Mouse (Mus musculus) hindbrain, embryonic 13.5 days (tissue): Measurements from ENCODE around the gene Vdr. TPM values are rescaled to one million over a fixed set of nuclear protein-coding genes. Genes with fewer than 3 reads are reported as not detected.
A peak's percentile ranks its signal among the peaks of the same experiment; 100 is the strongest.

Source experiments
- ATAC-seq: fragments of 200-750 bp; cut with Nextera tagmentation; 2 replicates; pipeline ENCODE4 v1.8.0; 2017; ENCODE audit warnings: moderate TSS enrichment; ENCODE audit not compliant: low FRiP score
- H3K27ac ChIP-seq: fragments of 300-500 bp; sonication (generic); 2 replicates; pipeline ENCODE4 v1.5.1; 2015; ENCODE audit warnings: inconsistent platforms, mild to moderate bottlenecking, moderate library complexity
- H3K27me3 ChIP-seq: fragments of 300-500 bp; sonication (generic); 2 replicates; pipeline ENCODE4 v1.6.1; 2015; ENCODE audit warnings: mild to moderate bottlenecking, inconsistent platforms
- H3K36me3 ChIP-seq: fragments of 300-500 bp; sonication (generic); 2 replicates; pipeline ENCODE4 v1.6.1; 2015; ENCODE audit warnings: mild to moderate bottlenecking, inconsistent platforms
- H3K4me1 ChIP-seq: fragments of 300-500 bp; sonication (generic); replicated peaks from 2 replicates; pipeline ENCODE4 v1.6.1; 2015; ENCODE audit warnings: inconsistent platforms
- H3K4me2 ChIP-seq: fragments of 300-500 bp; sonication (generic); 2 replicates; pipeline ENCODE4 v1.6.1; 2015; ENCODE audit warnings: inconsistent platforms, mild to moderate bottlenecking, moderate library complexity
- H3K4me3 ChIP-seq: fragments of 300-500 bp; sonication (generic); 2 replicates; pipeline ENCODE4 v1.5.1; 2015; ENCODE audit warnings: mild to moderate bottlenecking, inconsistent platforms
- H3K9ac ChIP-seq: fragments of 300-500 bp; sonication (generic); 2 replicates; pipeline ENCODE4 v1.6.1; 2015; ENCODE audit warnings: mild to moderate bottlenecking, inconsistent platforms
- H3K9me3 ChIP-seq: fragments of 300-500 bp; sonication (generic); 2 replicates; pipeline ENCODE4 v1.6.1; 2016; ENCODE audit warnings: inconsistent platforms
- WGBS: fragments of 180-500 bp; shearing (Covaris S2); methylation state at CpG from one replicate; pipeline ENCODE4 v1.1.7; 2015; 5-methylcytosine and 5-hydroxymethylcytosine counted together
- polyA plus RNA-seq: library from polyadenylated mRNA; unstranded; fragments of >200 nt; fragmentation: Nextera tagmentation; extraction: Ambion mirVana; gene quantifications from 2 replicates; pipeline ENCODE4 v1.2.1, GENCODE M21; 2015

Vdr gene
- polyA plus RNA-seq, 1 experiment from 2014 or later: 0.04 TPM

- no peak overlapping the region for H3K9ac ChIP-seq
- H3K4me3 ChIP-seq: no peak overlapping the region
- WGBS: 42% methylated on average over 12 of the region's 12 CpGs
- no peaks in the 10 kb centered on the region for H3K9me3 ChIP-seq
- ATAC-seq: no peak
- peaks cover 5% of the 10 kb centered on the region for H3K36me3 ChIP-seq
- peaks cover 76% of the 10 kb centered on the region for H3K4me1 ChIP-seq
- peak overlapping the region; percentile 42; the same call in 1 of the 2 replicates for H3K27ac ChIP-seq
- H3K27me3 ChIP-seq: 0 out of 2 replicates have a peak, but pooled peaks cover 4% of the 10 kb centered on the region
- H3K4me2 ChIP-seq: no peak overlapping the region; the same call in 1 of the 2 replicates
Observed at GRCm38 (mm10) chr15:97822545-97823228, 87.7 kb downstream of the Vdr start.

- Histone ChIP-seq H3K27me3 (0 out of 2 replicates have a peak, but pooled peaks cover 4% of the 10 kb centered on the region), H3K9ac (peak overlapping the region; percentile 46; the same call in 1 of the 2 replicates), H3K36me3 (peaks cover 5% of the 10 kb centered on the region), H3K27ac (peak overlapping the region; percentile 19; the same call in 1 of the 2 replicates), H3K4me1 (peaks cover 70% of the 10 kb centered on the region), H3K9me3 (no peaks in the 10 kb centered on the region), H3K4me3 (no peak overlapping the region), H3K4me2 (no peak overlapping the region)
- WGBS: 75% methylated on average over 6 of the region's 6 CpGs
- ATAC-seq: no peak
Observed at GRCm38 (mm10) chr15:97821983-97822363, 88.5 kb downstream of the Vdr start.

GRCm38 (mm10) chr15:97821321-97821982 is 89.0 kb downstream of the Vdr start:
- no peak for ATAC-seq
- H3K4me1 ChIP-seq: peaks cover 65% of the 10 kb centered on the region
- H3K27ac ChIP-seq: peak overlapping the region; percentile 19; the same call in 1 of the 2 replicates
- peaks cover 5% of the 10 kb centered on the region for H3K36me3 ChIP-seq
- no peak overlapping the region for H3K4me3 ChIP-seq
- peak overlapping the region; percentile 46; the same call in 1 of the 2 replicates for H3K9ac ChIP-seq
- 0 out of 2 replicates have a peak, but pooled peaks cover 4% of the 10 kb centered on the region for H3K27me3 ChIP-seq
- WGBS: 60% methylated on average over 10 of the region's 10 CpGs
- no peaks in the 10 kb centered on the region for H3K9me3 ChIP-seq
- H3K4me2 ChIP-seq: no peak overlapping the region

GRCm38 (mm10) chr15:97819937-97820336 is 90.5 kb downstream of the Vdr start:
- Histone ChIP-seq H3K36me3 (peaks cover 5% of the 10 kb centered on the region; the same call in 1 of the 2 replicates), H3K27ac (peak overlapping the region; percentile 6; the same call in 1 of the 2 replicates), H3K4me3 (no peak overlapping the region), H3K4me2 (no peak overlapping the region), H3K4me1 (peaks cover 50% of the 10 kb centered on the region), H3K9ac (no peak overlapping the region), H3K9me3 (no peaks in the 10 kb centered on the region), H3K27me3 (no peaks in the 10 kb centered on the region)
- no peak for ATAC-seq
- WGBS: 77% methylated on average over 9 of the region's 9 CpGs

- no peak for ATAC-seq
- 95% methylated on average over 17 of the region's 17 CpGs for WGBS
- H3K4me1 ChIP-seq: peaks cover 51% of the 10 kb centered on the region
Observed at GRCm38 (mm10) chr15:97816199-97816994, 94.0 kb downstream of the Vdr start.

GRCm38 (mm10) chr15:97815254-97815653 is 95.2 kb downstream of the Vdr start:
- Histone ChIP-seq H3K4me3 (no peak overlapping the region), H3K4me2 (no peak overlapping the region), H3K9ac (no peak overlapping the region), H3K9me3 (no peaks in the 10 kb centered on the region), H3K4me1 (peaks cover 49% of the 10 kb centered on the region), H3K27ac (no peak overlapping the region), H3K36me3 (peaks cover 9% of the 10 kb centered on the region), H3K27me3 (no peaks in the 10 kb centered on the region)
- WGBS: 97% methylated on average over 4 of the region's 4 CpGs
- no peak for ATAC-seq

More at GRCm38 (mm10) chr15:97816199-97816994, 94.0 kb downstream of the Vdr start:
- no peaks in the 10 kb centered on the region for H3K36me3 ChIP-seq
- no peak overlapping the region for H3K4me3 ChIP-seq
- no peaks in the 10 kb centered on the region for H3K27me3 ChIP-seq
- no peak overlapping the region for H3K27ac ChIP-seq
- no peak overlapping the region for H3K4me2 ChIP-seq
- no peak overlapping the region for H3K9ac ChIP-seq
- H3K9me3 ChIP-seq: no peaks in the 10 kb centered on the region

- H3K4me1 ChIP-seq: peaks cover 46% of the 10 kb centered on the region
- no peak for ATAC-seq
- peak overlapping the region; percentile 18; the same call in 1 of the 2 replicates for H3K27ac ChIP-seq
- WGBS: 64% methylated on average over 5 of the region's 5 CpGs
- H3K4me3 ChIP-seq: no peak overlapping the region
- H3K4me2 ChIP-seq: no peak overlapping the region
- H3K36me3 ChIP-seq: peaks cover 14% of the 10 kb centered on the region
- H3K9ac ChIP-seq: peak overlapping the region; percentile 51; the same call in 1 of the 2 replicates
- no peaks in the 10 kb centered on the region for H3K27me3 ChIP-seq
- no peaks in the 10 kb centered on the region for H3K9me3 ChIP-seq
Observed at GRCm38 (mm10) chr15:97814703-97815102, 95.7 kb downstream of the Vdr start.

GRCm38 (mm10) chr15:97813452-97814204 is 96.8 kb downstream of the Vdr start:
- no peaks in the 10 kb centered on the region for H3K9me3 ChIP-seq
- no peak overlapping the region for H3K4me3 ChIP-seq
- H3K9ac ChIP-seq: 0 out of 2 replicates have a peak overlapping the region, but pooled peaks have one; percentile 47
- H3K27me3 ChIP-seq: no peaks in the 10 kb centered on the region
- ATAC-seq: 0 out of 2 replicates have a peak, but pooled peaks have one; percentile 15
- WGBS: 54% methylated on average over 21 of the region's 21 CpGs
- H3K27ac ChIP-seq: peak overlapping the region; percentile 76
- H3K4me2 ChIP-seq: 0 out of 2 replicates have a peak overlapping the region, but pooled peaks have one; percentile 13
- peaks cover 44% of the 10 kb centered on the region for H3K4me1 ChIP-seq
- peaks cover 25% of the 10 kb centered on the region for H3K36me3 ChIP-seq

GRCm38 (mm10) chr15:97812875-97813274 is 97.6 kb downstream of the Vdr start:
- H3K4me3 ChIP-seq: no peak overlapping the region
- H3K27me3 ChIP-seq: no peaks in the 10 kb centered on the region
- H3K4me2 ChIP-seq: no peak overlapping the region
- ATAC-seq: no peak
- no peaks in the 10 kb centered on the region for H3K9me3 ChIP-seq
- peak overlapping the region; percentile 76 for H3K27ac ChIP-seq
- WGBS: 55% methylated on average over 7 of the region's 7 CpGs
- peaks cover 33% of the 10 kb centered on the region for H3K36me3 ChIP-seq
- H3K4me1 ChIP-seq: peaks cover 41% of the 10 kb centered on the region
- no peak overlapping the region for H3K9ac ChIP-seq

- no peaks in the 10 kb centered on the region for H3K27me3 ChIP-seq
- peak overlapping the region; percentile 76 for H3K27ac ChIP-seq
- no peak overlapping the region for H3K4me2 ChIP-seq
- H3K9me3 ChIP-seq: no peaks in the 10 kb centered on the region
- ATAC-seq: peak; percentile 41; the same call in 1 of the 2 replicates
- H3K9ac ChIP-seq: peak overlapping the region; percentile 43; the same call in 1 of the 2 replicates
- peaks cover 40% of the 10 kb centered on the region for H3K36me3 ChIP-seq
- H3K4me3 ChIP-seq: no peak overlapping the region
- WGBS: 57% methylated on average over 6 of the region's 6 CpGs
- peaks cover 41% of the 10 kb centered on the region for H3K4me1 ChIP-seq
Observed at GRCm38 (mm10) chr15:97812126-97812525, 98.3 kb downstream of the Vdr start.

- 86% methylated on average over 9 of the region's 9 CpGs for WGBS
- Histone ChIP-seq H3K27ac (no peak overlapping the region), H3K4me3 (no peak overlapping the region), H3K4me1 (peaks cover 41% of the 10 kb centered on the region), H3K9ac (no peak overlapping the region), H3K9me3 (no peaks in the 10 kb centered on the region), H3K27me3 (no peaks in the 10 kb centered on the region), H3K4me2 (no peak overlapping the region), H3K36me3 (peaks cover 48% of the 10 kb centered on the region)
- no peak for ATAC-seq
Observed at GRCm38 (mm10) chr15:97811307-97811706, 99.1 kb downstream of the Vdr start.
